Mouse (Mus musculus) embryo, embryonic 10 days (tissue): ENCODE results near the gene Bicd2.

Experiments
- DNase-seq: peaks from one replicate; pipeline ENCODE4 v3.0.0-alpha.2; 2015; ENCODE audit warnings: low spot score

The Bicd2 gene

DNA sequence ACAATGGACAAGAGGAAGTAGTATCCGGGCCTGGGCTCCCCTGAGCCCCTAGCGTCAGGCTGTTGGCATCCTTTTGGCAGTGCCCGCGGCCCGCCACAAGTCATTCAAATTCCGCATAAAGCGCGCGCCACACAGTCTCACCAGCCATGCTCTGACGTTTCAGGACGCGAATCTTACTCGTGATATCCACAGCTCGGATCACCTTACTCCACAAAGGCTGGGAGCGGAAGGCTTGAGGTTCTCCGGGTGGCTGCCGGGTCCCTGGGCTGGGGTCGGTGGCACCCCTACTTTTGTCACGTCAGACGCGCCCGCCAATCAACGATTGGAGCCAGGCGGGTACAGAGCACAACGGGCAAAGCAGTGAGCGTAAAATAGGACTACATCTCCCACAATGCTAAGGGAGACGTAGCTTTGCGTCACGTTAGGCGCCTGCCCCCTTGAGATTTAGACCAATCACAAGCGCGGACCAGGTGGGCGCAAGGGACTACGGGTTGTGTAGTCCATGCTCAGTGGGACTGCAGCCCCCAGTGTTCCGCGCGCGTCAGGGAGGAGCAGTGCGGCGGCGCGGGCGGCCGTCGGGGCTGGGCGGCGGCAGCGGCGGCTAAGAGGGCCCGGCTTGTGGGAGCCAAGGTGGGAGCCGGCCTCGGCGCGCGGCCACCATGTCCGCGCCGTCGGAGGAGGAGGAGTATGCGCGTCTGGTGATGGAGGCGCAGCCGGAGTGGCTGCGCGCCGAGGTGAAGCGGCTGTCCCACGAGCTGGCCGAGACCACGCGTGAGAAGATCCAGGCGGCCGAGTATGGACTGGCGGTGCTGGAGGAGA is at the start of gene Bicd2:
TSS of gene Bicd2 (plus strand) at position 574 of the 819 bp plus-strand sequence.
- peak; percentile 99 for DNase-seq

DNA sequence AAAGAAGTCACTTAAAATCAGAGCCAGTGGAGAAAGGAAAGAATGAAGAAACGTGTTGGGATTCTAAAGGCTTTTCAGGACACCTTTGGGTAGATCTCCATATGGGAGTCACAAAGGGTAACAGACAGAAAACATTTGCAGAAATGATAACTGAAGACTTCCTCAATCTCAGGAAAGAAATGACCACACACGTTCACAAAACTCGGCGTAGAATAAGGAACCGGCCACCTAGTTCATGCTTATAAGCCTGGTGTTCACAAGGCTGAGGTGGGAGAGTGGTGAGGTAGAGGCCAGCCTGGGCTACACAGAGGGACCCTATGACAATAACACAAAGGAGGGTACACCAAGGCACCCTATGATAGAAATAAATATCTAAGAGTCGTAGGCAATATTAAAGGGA is 49.4 kb upstream of the Bicd2 start:
- no peak for DNase-seq

DNA sequence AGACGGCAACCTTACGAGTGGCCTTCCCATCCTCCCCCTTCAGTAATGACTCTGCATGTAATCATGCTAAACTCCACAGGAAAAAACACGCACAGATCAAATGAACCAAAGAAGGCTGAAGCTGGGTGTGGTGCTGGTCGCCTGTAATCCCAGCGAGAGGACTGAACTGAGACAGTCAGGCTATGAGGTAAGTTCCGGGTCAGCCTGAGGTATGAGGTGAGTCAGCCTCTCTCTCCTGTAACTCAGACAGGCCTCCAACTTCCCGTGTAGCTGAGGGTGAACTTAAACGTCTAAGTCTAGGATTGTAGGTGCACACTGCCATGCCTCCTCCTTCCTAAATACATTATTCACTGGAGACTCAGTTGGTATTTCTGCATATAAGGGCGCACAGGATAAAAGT is 47.3 kb upstream of the Bicd2 start:
- DNase-seq, result no peak

DNA sequence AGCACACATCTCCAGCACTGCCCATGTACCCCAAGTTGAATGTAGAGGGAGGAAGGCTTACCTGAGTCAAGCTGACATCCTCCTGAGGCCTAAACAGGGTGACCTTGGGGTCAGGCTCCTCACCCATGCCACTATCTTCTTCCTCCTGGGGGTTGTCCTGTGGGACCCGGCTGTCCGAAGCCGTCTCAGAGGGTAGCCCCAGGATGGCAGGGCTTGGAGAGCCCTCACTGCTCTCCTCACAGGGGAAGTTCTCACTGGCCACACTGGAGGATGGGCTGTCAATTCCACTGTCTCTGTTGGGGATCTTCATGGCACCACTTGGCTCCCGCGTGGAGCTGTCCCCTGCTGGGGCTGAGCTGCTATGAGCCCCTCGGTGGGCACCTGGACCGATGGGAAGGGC is 45.1 kb upstream of the Bicd2 start:
- DNase-seq, result no peak

DNA sequence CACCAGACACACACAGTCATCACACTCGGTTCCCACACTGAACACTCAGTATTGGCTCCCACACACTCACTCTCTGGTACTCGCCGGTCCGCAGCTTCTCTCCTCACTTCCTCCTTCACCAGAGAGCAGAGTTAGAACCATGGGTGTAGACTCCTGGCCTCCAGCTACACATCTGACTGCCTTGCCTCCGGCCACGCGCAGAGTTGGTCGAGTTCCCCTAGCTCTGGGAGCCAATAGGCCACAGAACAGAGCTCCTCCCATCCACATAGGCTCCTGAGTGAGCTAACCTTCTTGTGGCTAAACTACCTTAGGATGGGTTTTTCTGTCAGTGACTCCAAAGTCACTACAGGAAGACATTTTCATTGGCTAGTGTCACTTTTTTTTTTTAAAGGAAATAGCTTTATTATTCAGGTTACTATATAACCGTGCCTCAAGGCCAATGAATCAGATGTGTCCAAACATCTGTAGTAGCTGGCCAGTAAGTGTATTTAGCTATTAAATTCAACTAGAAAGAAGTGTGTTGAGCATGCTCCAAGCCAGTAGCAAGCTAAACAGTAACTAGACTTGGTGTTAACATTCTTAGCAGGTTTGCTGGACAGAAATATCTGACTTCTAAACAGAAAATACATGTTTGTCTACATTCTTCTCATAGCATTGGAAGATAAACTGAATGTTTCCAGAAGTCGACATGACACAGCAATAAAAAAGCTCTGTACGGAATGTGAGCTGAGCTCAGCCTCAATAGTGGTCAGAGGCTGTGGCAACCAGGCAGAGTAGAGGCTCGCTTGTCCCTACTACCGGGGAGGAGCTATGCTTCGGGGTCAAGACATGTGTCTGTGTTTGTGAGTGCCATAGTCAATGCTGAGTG is 42.6 kb upstream of the Bicd2 start:
- no peak for DNase-seq

DNA sequence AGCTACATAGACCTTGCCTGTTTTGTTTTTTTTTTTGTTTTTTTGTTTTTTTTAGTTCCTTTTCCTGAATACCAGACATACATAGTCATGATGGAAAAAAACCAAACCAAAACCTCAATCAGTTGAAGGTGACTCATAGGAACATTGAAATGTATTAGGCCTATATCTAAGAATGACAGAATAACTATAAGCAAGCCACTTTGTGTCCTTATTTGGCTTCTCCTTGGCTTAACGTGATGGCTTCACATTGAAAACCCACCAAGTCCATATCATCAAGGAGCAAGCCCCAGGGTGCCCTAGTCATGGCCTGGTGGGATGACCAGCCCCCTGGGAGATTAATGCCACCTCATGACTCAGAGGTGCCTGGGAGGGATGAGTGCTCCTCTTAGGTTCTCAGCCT is 40.6 kb upstream of the Bicd2 start:
- no peak for DNase-seq

DNA sequence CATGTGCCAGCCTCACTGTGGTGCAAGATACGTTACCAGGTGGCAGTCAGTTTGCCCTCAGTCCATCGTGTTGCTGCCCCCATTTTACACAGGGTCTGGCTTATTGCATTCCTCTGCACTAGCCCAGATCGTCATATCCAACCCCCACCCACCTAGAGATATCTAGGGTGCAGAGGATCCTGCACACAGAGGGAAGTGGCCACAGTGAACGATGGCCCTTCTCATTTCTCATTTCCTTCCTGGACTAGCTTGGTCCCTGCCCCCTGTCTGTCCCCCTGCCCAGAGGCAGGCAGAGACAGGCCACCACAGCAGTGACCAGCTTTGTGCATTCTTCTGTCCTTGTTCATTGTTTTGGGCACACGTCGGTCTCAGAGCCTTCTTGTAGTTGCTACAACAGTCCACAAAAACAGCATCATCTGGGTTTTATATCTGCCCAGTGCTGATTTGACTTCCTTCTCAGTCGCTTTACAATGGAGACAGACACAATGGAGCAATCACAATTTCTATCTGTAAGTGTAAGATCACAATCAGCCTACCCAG is 34.5 kb upstream of the Bicd2 start:
- DNase-seq, result no peak

DNA sequence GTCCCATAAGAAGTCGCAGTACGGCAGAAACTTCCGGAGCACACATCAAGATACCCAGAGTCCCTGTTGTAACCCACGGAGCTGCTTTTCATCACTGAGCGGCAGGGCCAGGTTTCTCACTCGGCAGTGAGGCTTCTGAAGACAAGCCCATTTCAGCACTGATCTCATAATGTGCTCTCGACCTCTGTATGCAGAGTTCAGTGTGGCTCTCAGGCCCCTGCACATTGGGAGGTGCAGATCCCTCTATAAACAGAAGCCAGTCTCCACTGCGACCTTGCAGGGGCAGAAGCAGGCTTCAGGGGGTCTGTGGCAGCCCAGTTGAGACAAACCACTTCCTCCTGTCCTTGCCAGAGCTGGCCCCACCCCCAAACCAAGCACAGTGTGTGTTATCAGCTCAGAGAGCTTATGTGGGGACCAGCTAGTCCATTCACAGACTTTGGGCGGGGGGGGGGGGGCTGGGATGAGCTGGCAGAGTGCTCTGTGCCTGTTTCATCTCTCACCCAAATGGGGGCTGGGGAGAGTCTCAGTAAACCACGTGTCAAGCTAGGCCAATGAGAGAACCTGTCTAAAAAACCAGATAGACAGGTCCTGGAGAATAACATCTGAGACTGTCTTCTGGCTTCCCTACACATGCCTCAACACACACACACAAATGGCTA is 33.9 kb upstream of the Bicd2 start:
- DNase-seq, result peak; percentile 39

DNA sequence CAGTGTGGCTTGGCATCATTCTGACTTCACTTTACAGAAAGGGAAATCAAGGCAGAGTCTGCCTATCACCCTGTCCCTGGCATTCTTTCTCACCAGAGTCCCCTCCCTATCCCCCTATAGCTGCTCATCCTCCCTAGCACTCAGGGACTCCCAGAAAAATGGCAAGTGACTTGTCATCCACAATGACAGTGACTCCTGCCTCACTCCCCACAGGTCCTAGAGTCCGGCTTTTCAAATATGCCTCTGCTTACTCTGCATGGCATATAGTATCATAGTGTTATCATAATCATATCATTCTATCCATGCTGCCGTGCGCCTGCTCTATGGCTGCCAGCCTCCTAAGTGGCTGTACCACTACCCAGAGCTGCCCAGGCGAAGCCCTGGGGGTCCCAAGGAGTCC is 33.2 kb upstream of the Bicd2 start:
- DNase-seq, result no peak

DNA sequence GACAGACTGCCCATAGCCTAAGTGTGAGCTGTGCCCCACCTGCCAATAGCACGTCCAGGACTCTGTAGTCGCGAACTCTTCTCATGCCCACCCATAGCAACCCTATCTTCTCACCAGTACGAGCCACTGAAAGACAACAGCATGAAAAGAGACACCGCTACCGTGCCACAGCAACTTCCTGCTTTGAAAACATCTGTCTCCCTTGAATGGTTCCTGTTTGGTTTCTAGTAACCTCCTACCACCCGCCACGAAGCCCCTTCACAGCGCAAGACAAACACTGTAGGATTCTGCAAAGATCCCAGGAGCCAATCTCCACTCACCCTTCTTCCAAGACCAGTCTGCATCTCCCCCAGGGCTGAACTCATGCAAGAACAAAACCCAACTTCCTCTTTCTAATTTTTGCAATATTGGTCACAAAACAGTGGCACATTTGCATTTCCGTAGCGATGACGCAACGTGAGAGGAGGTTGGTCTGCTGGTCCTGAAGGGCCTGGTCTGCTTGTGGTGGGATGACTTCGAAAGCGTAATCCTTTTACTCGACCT is 32.5 kb upstream of the Bicd2 start:
- no peak for DNase-seq

DNA sequence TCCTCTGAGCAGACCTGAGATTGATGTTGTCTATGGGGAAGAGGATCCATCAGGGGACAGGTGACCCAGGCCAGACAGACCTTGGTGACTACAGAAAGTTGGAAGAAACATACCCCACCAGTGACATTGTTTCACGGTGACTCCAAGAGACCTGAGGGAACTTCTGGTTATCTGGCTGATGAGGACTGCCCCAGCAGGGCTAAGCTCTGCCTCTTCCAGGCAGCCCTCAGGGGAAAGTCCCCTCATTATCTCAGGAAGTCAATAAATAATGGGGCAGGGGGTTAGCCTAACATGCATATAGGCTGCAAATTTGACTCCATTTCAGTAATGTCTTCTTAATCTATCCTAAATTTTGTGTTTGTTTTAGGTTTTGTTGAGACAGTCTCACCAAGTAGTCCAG is 31.9 kb upstream of the Bicd2 start:
- no peak for DNase-seq

DNA sequence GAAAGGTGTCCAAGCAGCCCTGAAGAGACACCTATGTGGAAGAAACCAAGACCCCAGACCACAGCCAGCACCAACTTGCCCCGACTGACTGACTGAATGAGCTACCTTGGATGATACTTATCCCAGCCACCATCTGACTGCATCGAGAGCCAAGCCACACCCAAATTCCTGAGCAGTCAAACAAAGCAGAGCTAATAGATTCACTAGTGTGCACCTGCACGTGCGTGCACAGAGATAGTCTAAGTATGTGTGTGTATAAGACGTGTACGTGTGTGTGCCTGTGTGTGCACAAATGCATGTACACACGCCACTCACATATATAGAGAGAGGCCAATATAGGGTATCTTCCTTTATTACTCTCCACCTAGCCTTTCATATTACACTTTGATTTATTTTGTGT is 29.7 kb upstream of the Bicd2 start:
- no peak for DNase-seq

DNA sequence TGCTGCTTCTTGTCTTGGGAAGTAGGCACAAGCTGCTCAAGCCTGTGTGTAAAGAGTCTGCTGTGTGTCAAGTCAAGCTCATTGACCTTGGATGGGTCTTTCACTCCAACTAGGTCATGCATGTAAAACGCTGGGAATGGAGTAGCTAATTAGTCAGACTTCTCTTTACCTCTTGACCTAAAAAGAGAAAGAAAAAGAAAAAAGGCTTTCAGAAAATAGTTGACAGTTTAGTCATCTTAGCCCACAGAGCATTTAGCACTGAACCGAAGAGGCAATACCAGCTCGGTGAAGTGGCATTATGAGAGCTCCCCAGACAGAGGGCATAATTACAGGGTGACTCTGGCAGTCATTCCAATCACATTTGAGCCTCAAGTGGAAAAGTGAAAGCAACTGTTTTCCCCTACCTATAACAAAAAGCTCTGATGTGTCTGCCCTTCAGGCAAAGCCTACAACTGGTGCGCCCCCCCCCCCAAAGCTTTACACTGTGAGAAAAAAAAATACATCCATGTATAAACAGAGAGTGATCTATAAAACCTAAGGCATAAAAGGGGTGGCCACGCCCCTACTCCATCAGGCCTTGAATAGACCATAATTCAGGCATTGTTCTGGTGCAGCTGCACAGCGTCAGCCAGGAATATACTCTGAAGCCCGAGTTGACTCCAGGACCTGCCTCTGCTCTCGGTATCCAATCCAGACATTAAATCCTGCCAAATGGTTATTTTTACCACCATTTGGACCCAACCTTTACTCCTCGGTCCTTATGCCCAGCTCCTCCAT is 24.8 kb upstream of the Bicd2 start:
- peak; percentile 60 for DNase-seq

DNA sequence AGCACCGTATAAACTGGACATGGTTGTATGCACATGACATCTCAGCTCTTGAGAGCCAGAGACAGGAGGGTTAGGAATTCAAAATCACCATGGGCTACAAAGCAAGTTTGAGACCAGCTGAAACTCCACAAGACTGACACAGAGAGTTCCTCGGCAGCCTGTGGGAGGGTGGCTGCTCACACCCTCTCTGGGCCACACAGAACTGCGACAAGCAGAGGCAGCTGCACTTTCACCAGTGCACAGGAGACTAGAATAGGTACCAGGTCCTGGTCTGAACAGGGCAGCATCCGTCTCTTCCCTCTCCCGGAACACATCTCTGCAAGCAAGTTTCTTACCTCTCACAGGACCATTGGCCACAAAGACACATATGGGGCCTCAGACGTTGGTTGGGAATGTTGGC is 23.9 kb upstream of the Bicd2 start:
- DNase-seq, result no peak

DNA sequence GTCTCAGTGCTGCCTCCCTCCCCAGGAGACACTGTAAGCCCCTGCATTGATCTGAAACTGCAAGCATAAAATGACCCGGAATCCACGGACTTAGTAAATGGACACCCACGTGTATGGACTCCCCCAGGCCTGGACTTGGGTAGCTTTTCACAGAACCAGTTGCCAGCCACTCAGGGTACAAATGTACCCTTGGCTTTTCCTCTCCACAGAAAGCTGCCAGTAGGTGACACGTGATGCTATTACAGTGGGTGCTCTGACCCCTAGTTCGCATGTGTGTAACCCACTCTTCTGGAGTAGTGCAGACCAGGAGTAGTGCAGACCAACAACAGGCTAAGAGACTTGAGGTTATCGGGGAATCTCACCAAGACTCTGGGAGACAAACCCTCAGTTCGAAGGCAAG is 23.5 kb upstream of the Bicd2 start:
- no peak for DNase-seq

DNA sequence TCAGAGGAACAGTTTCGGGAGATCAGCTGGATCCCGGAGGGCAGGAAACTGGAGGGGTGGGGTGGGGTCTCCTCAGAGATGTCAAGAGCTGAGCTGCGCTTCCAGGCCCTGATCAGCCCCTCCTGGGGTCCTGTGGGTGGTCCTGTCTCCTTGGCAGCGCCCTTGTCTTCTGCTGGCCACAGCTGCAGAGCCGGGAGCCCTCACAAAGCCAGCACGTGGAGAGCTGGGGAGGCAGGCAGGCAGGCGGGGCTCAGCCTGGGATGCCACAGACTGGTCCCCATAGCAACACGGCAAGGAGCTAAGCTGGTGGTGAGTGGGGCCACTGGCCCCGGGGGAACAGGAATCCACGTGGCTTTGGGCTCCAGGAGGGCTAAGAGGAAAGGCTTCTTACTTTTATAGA is 21.3 kb upstream of the Bicd2 start, which contains the start of gene Fgd3:
TSS of gene Fgd3 (minus strand) at position 272 of the 400 bp plus-strand sequence.
- DNase-seq, result peak; percentile 85

DNA sequence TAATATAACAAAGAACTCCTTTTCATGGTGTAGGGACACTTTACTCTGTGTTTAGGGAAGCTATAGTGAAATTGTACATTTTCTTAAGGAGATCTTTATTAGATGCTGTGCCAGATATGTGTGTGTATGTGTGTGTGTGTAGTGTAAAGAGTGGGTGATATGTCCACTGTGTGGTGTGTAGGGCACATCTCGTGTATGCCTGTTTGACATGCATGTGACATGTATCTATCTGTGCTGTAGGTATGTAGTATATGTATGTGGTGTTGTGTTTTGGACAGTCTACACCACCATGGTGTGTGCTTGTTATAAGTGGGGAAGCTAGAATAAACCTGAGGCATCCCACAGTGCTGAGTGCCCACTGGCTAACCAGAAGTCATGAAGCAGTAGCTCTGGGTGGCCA is 20.9 kb upstream of the Bicd2 start:
- DNase-seq, result no peak

DNA sequence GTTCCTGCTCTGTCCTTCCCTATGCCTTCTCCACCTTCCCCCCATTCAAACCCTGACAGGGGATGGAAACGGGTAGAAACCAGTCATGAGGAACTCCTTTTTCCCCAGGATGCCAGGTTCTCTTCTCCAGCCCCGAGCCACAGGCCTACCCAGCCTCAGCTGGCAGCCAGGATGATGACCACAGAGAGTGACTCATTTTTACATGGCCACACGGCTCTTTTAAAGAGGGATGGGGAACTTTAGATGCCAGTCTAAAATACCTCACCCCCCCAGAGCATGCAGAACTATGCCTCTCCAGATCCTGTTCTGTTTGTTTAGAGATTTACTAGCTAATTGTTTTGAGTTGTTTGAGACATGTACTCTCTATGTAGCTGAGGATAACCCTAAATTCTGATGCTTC is 19.9 kb upstream of the Bicd2 start:
- no peak for DNase-seq

DNA sequence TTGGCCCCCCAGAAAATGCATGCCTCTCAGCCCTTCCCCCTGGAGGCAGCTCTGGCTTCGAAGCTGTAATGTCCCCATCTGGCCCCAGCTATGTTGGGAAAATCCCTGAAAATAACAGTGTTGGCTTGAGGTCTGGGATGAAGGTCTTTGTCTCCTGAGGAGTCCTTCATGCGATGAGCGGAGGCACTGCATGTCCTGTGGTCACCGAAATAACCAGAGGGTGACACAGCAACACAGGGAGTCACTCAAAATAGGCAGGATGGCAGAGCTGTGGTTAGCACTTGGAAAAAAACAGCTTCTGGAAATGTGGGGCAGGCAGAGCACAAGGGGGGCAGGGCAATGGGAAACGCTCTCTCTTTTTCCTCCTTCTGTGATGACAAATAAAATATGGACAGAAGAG is 19.2 kb upstream of the Bicd2 start:
- no peak for DNase-seq

DNA sequence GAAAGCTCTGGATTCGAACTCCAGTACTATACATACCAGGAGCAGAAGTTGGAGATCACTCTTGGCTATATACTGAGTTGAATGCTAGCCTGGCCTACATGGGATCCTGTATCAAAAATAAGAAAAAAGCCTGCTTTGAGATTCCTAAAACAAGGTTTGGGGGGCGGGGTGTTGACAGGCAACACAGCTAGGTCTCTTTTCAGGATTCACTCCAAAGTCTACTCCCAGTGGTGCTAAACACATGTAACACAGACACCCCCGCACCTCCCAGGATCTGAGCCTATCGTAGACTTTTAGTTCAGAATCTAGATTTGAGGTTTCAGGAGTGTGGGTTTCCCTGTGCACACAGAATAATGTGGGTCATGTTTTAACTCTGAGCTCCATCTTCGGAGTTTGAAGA is 18.6 kb upstream of the Bicd2 start:
- no peak for DNase-seq

DNA sequence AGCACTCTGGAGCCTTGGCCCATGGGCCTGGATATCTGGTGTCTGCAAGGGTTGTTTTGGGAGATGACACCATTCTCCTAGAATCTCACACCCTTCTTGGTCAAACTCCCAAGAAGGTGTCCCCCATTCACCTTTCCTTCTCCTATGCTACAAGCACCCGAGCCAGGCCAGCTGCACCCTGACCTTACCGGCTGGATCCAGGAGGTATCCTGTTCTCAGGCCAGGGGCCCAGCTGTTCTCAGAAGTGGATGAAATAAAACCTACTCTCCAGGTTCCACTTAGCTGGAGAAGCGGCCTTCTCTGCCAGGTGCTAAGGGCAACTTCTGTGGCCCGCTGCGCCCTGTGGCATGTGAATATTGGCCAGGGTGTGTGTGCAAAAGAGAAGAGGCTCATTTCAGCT is 16.5 kb upstream of the Bicd2 start:
- no peak for DNase-seq
